Mouse (Mus musculus): ENCODE results near the gene Nans. TPM values are rescaled to one million over a fixed set of nuclear protein-coding genes. Genes with fewer than 3 reads are reported as not detected.

Gene Nans
- 67.4 and 81.3 TPM in 2 replicates for polyA plus RNA-seq (2015; fragmentation: Nextera tagmentation; extraction: Ambion mirVana)

- peak; percentile 95 for ATAC-seq
- Histone ChIP-seq H3K4me1 (replicated peaks; ENCODE audit: control insufficient read depth, insufficient read depth, low read length) (no peaks in the 10 kb centered on the region; the same call in 1 of the 2 replicates), H3K9ac (ENCODE audit: low read depth, low read length) (peak within 1 kb of the TSS; percentile 59), H3K27me3 (replicated peaks; ENCODE audit: control insufficient read depth, insufficient read depth, low read length) (no peaks in the 10 kb centered on the region), H3K9me3 (ENCODE audit: control insufficient read depth) (no peaks in the 10 kb centered on the region), H3K27ac (ENCODE audit: low read depth, low read length) (peak within 1 kb of the TSS; percentile 60), H3K36me3 (ENCODE audit: control insufficient read depth, insufficient read depth) (peaks cover 19% of the 10 kb centered on the region; the same call in 1 of the 2 replicates), H3K4me2 (replicated peaks; ENCODE audit: low read depth) (peak within 1 kb of the TSS; percentile 78), H3K4me3 (ENCODE audit: low read depth, low read length) (peak within 1 kb of the TSS; percentile 68)
- TF ChIP-seq CTCF (IDR thresholded peaks at IDR 0.05; ENCODE audit: low read depth), result 0 out of 2 replicates have a peak, but pooled peaks have one; percentile 7
- WGBS, result under 1% methylated on average over 57 of the region's 58 CpGs
These were observed at the start of gene Nans for GRCm38 (mm10) chr4:46489028-46489925. Gene Nans, plus strand, starts transcription at chr4:46489248.

- WGBS, result 61% methylated on average over 4 of the region's 4 CpGs
- no peaks in the 10 kb centered on the region for H3K9me3 ChIP-seq (ENCODE audit: control insufficient read depth)
- no peak overlapping the region for H3K9ac ChIP-seq (ENCODE audit: low read depth, low read length)
- H3K27ac ChIP-seq (ENCODE audit: low read depth, low read length), result no peak overlapping the region
- no peak overlapping the region for H3K4me3 ChIP-seq (ENCODE audit: low read depth, low read length)
- no peak overlapping the region for H3K4me2 ChIP-seq (replicated peaks; ENCODE audit: low read depth)
- no peak for TF ChIP-seq CTCF (IDR thresholded peaks at IDR 0.05; ENCODE audit: low read depth)
- H3K4me1 ChIP-seq (replicated peaks; ENCODE audit: control insufficient read depth, insufficient read depth, low read length), result no peaks in the 10 kb centered on the region
- H3K36me3 ChIP-seq (ENCODE audit: control insufficient read depth, insufficient read depth), result no peaks in the 10 kb centered on the region
- ATAC-seq, result no peak
- no peaks in the 10 kb centered on the region for H3K27me3 ChIP-seq (replicated peaks; ENCODE audit: control insufficient read depth, insufficient read depth, low read length)
These were observed 46.5 kb upstream of the Nans start for GRCm38 (mm10) chr4:46442501-46442900.

- Histone ChIP-seq H3K36me3 (ENCODE audit: control insufficient read depth, insufficient read depth) (no peaks in the 10 kb centered on the region), H3K4me2 (replicated peaks; ENCODE audit: low read depth) (no peak overlapping the region), H3K4me1 (replicated peaks; ENCODE audit: control insufficient read depth, insufficient read depth, low read length) (0 out of 2 replicates have a peak, but pooled peaks cover under 1% of the 10 kb centered on the region), H3K27me3 (replicated peaks; ENCODE audit: control insufficient read depth, insufficient read depth, low read length) (no peaks in the 10 kb centered on the region), H3K9me3 (ENCODE audit: control insufficient read depth) (no peaks in the 10 kb centered on the region), H3K9ac (ENCODE audit: low read depth, low read length) (no peak overlapping the region), H3K4me3 (ENCODE audit: low read depth, low read length) (no peak overlapping the region), H3K27ac (ENCODE audit: low read depth, low read length) (no peak overlapping the region; the same call in 1 of the 2 replicates)
- 41% methylated on average over 9 of the region's 9 CpGs for WGBS
- ATAC-seq, result peak; percentile 72
- TF ChIP-seq CTCF (IDR thresholded peaks at IDR 0.05; ENCODE audit: low read depth), result no peak
These were observed 43.7 kb upstream of the Nans start for GRCm38 (mm10) chr4:46445237-46445945.

DNA sequence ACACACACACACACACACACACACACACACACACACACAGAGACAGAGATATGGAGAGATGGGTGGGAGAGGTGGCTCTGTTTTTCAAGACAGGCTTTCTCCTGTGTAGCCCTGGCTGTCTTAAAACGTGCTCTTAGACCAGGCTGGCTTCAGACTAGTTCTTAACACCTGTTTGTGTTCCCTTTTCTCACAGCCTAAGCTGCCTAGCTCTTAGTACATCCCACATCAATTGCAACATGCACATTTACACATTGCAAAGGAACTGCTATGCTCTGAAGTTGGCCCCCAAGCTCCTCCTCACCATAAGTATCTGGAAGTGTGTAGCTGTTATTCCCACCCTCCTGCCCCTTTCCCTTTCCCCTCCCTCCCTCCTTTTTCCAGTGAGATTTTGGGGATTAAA lies 41.6 kb upstream of the Nans start:
- 58% methylated on average over 1 of the region's 1 CpGs for WGBS
- H3K4me1 ChIP-seq (replicated peaks; ENCODE audit: control insufficient read depth, insufficient read depth, low read length), result 0 out of 2 replicates have a peak, but pooled peaks cover 3% of the 10 kb centered on the region
- ATAC-seq, result no peak
- H3K27ac ChIP-seq (ENCODE audit: low read depth, low read length), result no peak overlapping the region
- H3K9me3 ChIP-seq (ENCODE audit: control insufficient read depth), result no peaks in the 10 kb centered on the region
- H3K27me3 ChIP-seq (replicated peaks; ENCODE audit: control insufficient read depth, insufficient read depth, low read length), result no peaks in the 10 kb centered on the region
- H3K4me3 ChIP-seq (ENCODE audit: low read depth, low read length), result no peak overlapping the region
- H3K4me2 ChIP-seq (replicated peaks; ENCODE audit: low read depth), result no peak overlapping the region
- no peak overlapping the region for H3K9ac ChIP-seq (ENCODE audit: low read depth, low read length)
- no peaks in the 10 kb centered on the region for H3K36me3 ChIP-seq (ENCODE audit: control insufficient read depth, insufficient read depth)
- no peak for TF ChIP-seq CTCF (IDR thresholded peaks at IDR 0.05; ENCODE audit: low read depth)

DNA sequence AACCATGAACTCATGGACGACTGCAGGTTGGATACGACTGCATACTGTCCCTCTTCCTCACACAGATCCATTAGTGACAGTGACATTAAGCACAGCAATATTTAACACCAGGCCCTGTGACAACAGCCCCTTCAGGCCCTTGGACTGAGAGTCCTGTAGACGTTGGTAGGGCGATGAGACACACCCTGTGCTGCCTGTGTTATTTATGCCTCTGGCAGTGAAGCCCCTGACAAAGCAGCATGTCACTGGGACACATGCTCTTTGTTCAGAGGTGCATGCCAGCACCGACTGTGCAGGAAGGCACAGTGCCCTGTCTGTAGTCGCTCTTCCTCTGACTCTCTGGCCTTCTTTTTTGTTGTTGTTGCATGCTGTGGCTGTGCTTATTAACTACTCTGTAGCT lies 40.2 kb upstream of the Nans start:
- Histone ChIP-seq H3K27ac (ENCODE audit: low read depth, low read length) (no peak overlapping the region), H3K4me3 (ENCODE audit: low read depth, low read length) (no peak overlapping the region), H3K27me3 (replicated peaks; ENCODE audit: control insufficient read depth, insufficient read depth, low read length) (no peaks in the 10 kb centered on the region), H3K4me2 (replicated peaks; ENCODE audit: low read depth) (no peak overlapping the region), H3K9me3 (ENCODE audit: control insufficient read depth) (no peaks in the 10 kb centered on the region), H3K4me1 (replicated peaks; ENCODE audit: control insufficient read depth, insufficient read depth, low read length) (0 out of 2 replicates have a peak, but pooled peaks cover 9% of the 10 kb centered on the region), H3K9ac (ENCODE audit: low read depth, low read length) (no peak overlapping the region), H3K36me3 (ENCODE audit: control insufficient read depth, insufficient read depth) (no peaks in the 10 kb centered on the region)
- 51% methylated on average over 6 of the region's 6 CpGs for WGBS
- TF ChIP-seq CTCF (IDR thresholded peaks at IDR 0.05; ENCODE audit: low read depth), result no peak
- no peak for ATAC-seq

- H3K27me3 ChIP-seq (replicated peaks; ENCODE audit: control insufficient read depth, insufficient read depth, low read length), result no peaks in the 10 kb centered on the region
- peak overlapping the region; percentile 92 for H3K9ac ChIP-seq (ENCODE audit: low read depth, low read length)
- no peak overlapping the region; the same call in 1 of the 2 replicates for H3K27ac ChIP-seq (ENCODE audit: low read depth, low read length)
- 32% methylated on average over 7 of the region's 7 CpGs for WGBS
- H3K36me3 ChIP-seq (ENCODE audit: control insufficient read depth, insufficient read depth), result no peaks in the 10 kb centered on the region
- H3K4me1 ChIP-seq (replicated peaks; ENCODE audit: control insufficient read depth, insufficient read depth, low read length), result 0 out of 2 replicates have a peak, but pooled peaks cover 9% of the 10 kb centered on the region
- peak overlapping the region; percentile 89 for H3K4me3 ChIP-seq (ENCODE audit: low read depth, low read length)
- no peak for ATAC-seq
- no peaks in the 10 kb centered on the region for H3K9me3 ChIP-seq (ENCODE audit: control insufficient read depth)
- no peak for TF ChIP-seq CTCF (IDR thresholded peaks at IDR 0.05; ENCODE audit: low read depth)
- peak overlapping the region; percentile 90 for H3K4me2 ChIP-seq (replicated peaks; ENCODE audit: low read depth)
These were observed 39.0 kb upstream of the Nans start for GRCm38 (mm10) chr4:46450020-46450518.

All from intestine, postnatal 0 days (tissue).